Mouse (Mus musculus) spleen, postnatal 36 days (tissue): Measurements from ENCODE around the gene RPS10-NUDT3.

ENCODE experiments used
- DNase-seq, 2 experiments: peaks; one replicate each; pipeline ENCODE4 v3.0.0; 2022; ENCODE audit warnings: low spot score in 2 of 2, mixed read lengths in 1 of 2

Gene RPS10-NUDT3

GRCm38 (mm10) chr17:27575116-27575776, 59.8 kb downstream of the RPS10-NUDT3 start:
- no peak for DNase-seq

- DNase-seq, result no peak
Observed at GRCm38 (mm10) chr17:27574470-27575115, 60.4 kb downstream of the RPS10-NUDT3 start.

GRCm38 (mm10) chr17:27573772-27574320, 61.2 kb downstream of the RPS10-NUDT3 start:
- DNase-seq, result no peak

- DNase-seq, result no peak
Observed at GRCm38 (mm10) chr17:27571315-27571714, 63.7 kb downstream of the RPS10-NUDT3 start.

GRCm38 (mm10) chr17:27568228-27568627, 66.8 kb downstream of the RPS10-NUDT3 start:
- no peak for DNase-seq

GRCm38 (mm10) chr17:27565942-27566267, 69.1 kb downstream of the RPS10-NUDT3 start:
- DNase-seq, result no peak

GRCm38 (mm10) chr17:27565163-27565941, 69.7 kb downstream of the RPS10-NUDT3 start, which contains the start of gene AI413582:
Gene AI413582, minus strand, starts transcription at chr17:27565756.
- DNase-seq, result peak; percentile 93 to 95

- peak in 1 of 2 experiments; percentile 20 for DNase-seq
Observed at GRCm38 (mm10) chr17:27564391-27565162, 70.4 kb downstream of the RPS10-NUDT3 start.

- no peak for DNase-seq
Observed at GRCm38 (mm10) chr17:27563771-27564244, 71.2 kb downstream of the RPS10-NUDT3 start.

- DNase-seq, result no peak
Observed at GRCm38 (mm10) chr17:27561809-27562526, 73.1 kb downstream of the RPS10-NUDT3 start.

GRCm38 (mm10) chr17:27560926-27561480, 74.0 kb downstream of the RPS10-NUDT3 start:
- no peak for DNase-seq

- DNase-seq, result no peak
Observed at GRCm38 (mm10) chr17:27559596-27559995, 75.4 kb downstream of the RPS10-NUDT3 start.

GRCm38 (mm10) chr17:27558845-27559244, 76.2 kb downstream of the RPS10-NUDT3 start:
- no peak for DNase-seq

- DNase-seq, result no peak
Observed at GRCm38 (mm10) chr17:27557927-27558661, 76.9 kb downstream of the RPS10-NUDT3 start.

- DNase-seq, result peak; percentile 73 to 74
Observed at GRCm38 (mm10) chr17:27557181-27557926, 77.7 kb downstream of the RPS10-NUDT3 start.

GRCm38 (mm10) chr17:27556315-27557011, 78.6 kb downstream of the RPS10-NUDT3 start, which contains the start of gene Hmga1:
Gene Hmga1, plus strand, starts transcription at chr17:27556497.
- peak; percentile 88 to 90 for DNase-seq

- DNase-seq, result peak; percentile 87 to 91
Observed at GRCm38 (mm10) chr17:27555512-27556172, 79.4 kb downstream of the RPS10-NUDT3 start.

- DNase-seq, result peak; percentile 62 to 68
Observed at GRCm38 (mm10) chr17:27555075-27555511, 79.9 kb downstream of the RPS10-NUDT3 start.
